ENCODE assay signal across 9 mouse cellular contexts in genomic region chr9:115049981-115050720, GRCm38 (mm10).
A peak's percentile ranks its signal among the peaks of the same experiment; 100 is the strongest.
DNase-seq lines count a peak whose midpoint lies in the region; ATAC-seq and TF ChIP-seq lines count a peak whose summit lies in the region.
"Had no signal": no experiment of that assay in that cellular context is flagged by ENCODE, and none has a peak within 500 bp of the region (broad histone marks: within the 10 kb centered on the region; RNA-seq: fewer than 3 reads in every experiment).

No protein-coding gene starts in this region.

- H3K4me2 ChIP-seq in neural tube, embryonic 13.5 days: no peak overlapping the region
- H3K4me2 ChIP-seq in forebrain, embryonic 12.5 days: no peak overlapping the region
- H3K4me2 ChIP-seq: heart, embryonic 13.5 days had no signal

- WGBS in neural tube, embryonic 13.5 days: 71% methylated on average over 13 of the region's 13 CpGs
- WGBS in small intestine, adult 2 months: 24% methylated on average over 13 of the region's 13 CpGs
- 87% methylated on average over 13 of the region's 13 CpGs for WGBS in forebrain, embryonic 12.5 days

- H3K36me3 ChIP-seq in neural tube, embryonic 13.5 days: no peaks in the 10 kb centered on the region
- no peaks in the 10 kb centered on the region for H3K36me3 ChIP-seq in small intestine, adult 2 months (ENCODE audit: control insufficient read depth, insufficient read depth, low read length)
- H3K36me3 ChIP-seq in forebrain, embryonic 12.5 days (replicated peaks): no peaks in the 10 kb centered on the region
- H3K36me3 ChIP-seq: heart, embryonic 13.5 days had no signal

- H3K4me1 ChIP-seq in neural tube, embryonic 13.5 days (replicated peaks): peaks cover 21% of the 10 kb centered on the region
- H3K4me1 ChIP-seq in small intestine, adult 2 months (ENCODE audit: control insufficient read depth, insufficient read depth, insufficient read length, low read length): peaks cover 41% of the 10 kb centered on the region
- H3K4me1 ChIP-seq in forebrain, embryonic 12.5 days: peaks cover 20% of the 10 kb centered on the region

- 0 out of 2 replicates have a peak overlapping the region, but pooled peaks have one; percentile 7 for H3K27ac ChIP-seq in neural tube, embryonic 13.5 days (replicated peaks)
- peak overlapping the region; percentile 89 for H3K27ac ChIP-seq in small intestine, adult 2 months (ENCODE audit: insufficient read depth, low read depth, low read length)
- no peak overlapping the region for H3K27ac ChIP-seq in forebrain, embryonic 12.5 days
- H3K27ac ChIP-seq: heart, embryonic 13.5 days had no signal

- no peak for DNase-seq in neural tube, embryonic 10.5 days (ENCODE audit: extremely low spot score, low spot score)
- peak; percentile 39 for DNase-seq in brain, embryonic 14.5 days (ENCODE audit: low read depth)
- peak; percentile 55 to 60 for DNase-seq in heart, postnatal 36 days
- DNase-seq in spleen, postnatal 36 days (ENCODE audit: low spot score in 2 of 2): no peak

- intact Hi-C loops in heart, postnatal 36 days (cut with DNase I): loop anchor here (10.0 kb wide), 1 partner anchor 235 kb away; no protein-coding TSS in a partner anchor

- no peak for TF ChIP-seq CTCF in brain, embryonic 14.5 days (IDR thresholded peaks at IDR 0.05; ENCODE audit: borderline replicate concordance, extremely low read depth, insufficient read depth, insufficient read length)
- no peak for TF ChIP-seq CTCF in small intestine, adult 2 months (IDR thresholded peaks at IDR 0.05; ENCODE audit: extremely low read depth, insufficient read length, insufficient replicate concordance, low read depth, low read length)

- no peaks in the 10 kb centered on the region for H3K9me3 ChIP-seq in neural tube, embryonic 13.5 days
- H3K9me3 ChIP-seq in forebrain, embryonic 12.5 days: no peaks in the 10 kb centered on the region
- H3K9me3 ChIP-seq: heart, embryonic 13.5 days had no signal

- ATAC-seq in neural tube, embryonic 13.5 days (ENCODE audit: low read depth): no peak
- ATAC-seq in forebrain, embryonic 12.5 days (ENCODE audit: low FRiP score): no peak
- ATAC-seq in CD4-positive, CD25-positive, alpha-beta regulatory T cell, adult 4 months: no peak

- no peaks in the 10 kb centered on the region for H3K27me3 ChIP-seq in neural tube, embryonic 13.5 days
- no peaks in the 10 kb centered on the region for H3K27me3 ChIP-seq in small intestine, adult 2 months (ENCODE audit: control insufficient read depth, insufficient read depth, low read length)
- H3K27me3 ChIP-seq in forebrain, embryonic 12.5 days: peaks cover 5% of the 10 kb centered on the region; the same call in 1 of the 2 replicates
- H3K27me3 ChIP-seq: heart, embryonic 13.5 days had no signal

- no peak overlapping the region for H3K4me3 ChIP-seq in neural tube, embryonic 13.5 days
- no peak overlapping the region for H3K4me3 ChIP-seq in small intestine, adult 2 months (ENCODE audit: low read depth, low read length)
- no peak overlapping the region for H3K4me3 ChIP-seq in forebrain, embryonic 12.5 days (replicated peaks)
- H3K4me3 ChIP-seq: heart, embryonic 13.5 days had no signal

- no peak overlapping the region for H3K9ac ChIP-seq in neural tube, embryonic 13.5 days
- H3K9ac ChIP-seq in forebrain, embryonic 12.5 days: no peak overlapping the region
- H3K9ac ChIP-seq: heart, embryonic 13.5 days had no signal

- no peak for TF ChIP-seq POLR2A in brain, embryonic 14.5 days (IDR thresholded peaks at IDR 0.05; ENCODE audit: borderline replicate concordance, extremely low read depth, insufficient read depth, insufficient read length, poor library complexity, severe bottlenecking)
- no peak for TF ChIP-seq POLR2A in small intestine, adult 2 months (IDR thresholded peaks at IDR 0.05; ENCODE audit: low read depth, low read length)

Comparison
In these comparisons a context has a peak if more than half of its experiments do, and no peak if none do; other contexts are left out.
1. DNase-seq: peak in brain, embryonic 14.5 days (single experiment) and heart, postnatal 36 days (2 of 2); none in neural tube, embryonic 10.5 days (single experiment) and spleen, postnatal 36 days (0 of 2).